Mouse (Mus musculus): ENCODE measurements around the gene Mark3.

- no peak for TF ChIP-seq TCF12 (IDR thresholded peaks at IDR 0.05; ENCODE audit: insufficient read depth, poor library complexity, severe bottlenecking)
- TF ChIP-seq USF1 (IDR thresholded peaks at IDR 0.05; ENCODE audit: low read depth) = no peak
- TF ChIP-seq MYOD1 (IDR thresholded peaks at IDR 0.05; ENCODE audit: control insufficient read depth in 1 of 3, insufficient read length in 2 of 3, low read depth in 2 of 3) = no peak
Measured at GRCm38 (mm10) chr12:111659331-111659730, 85.0 kb downstream of the Mark3 start.

All from myocyte (in vitro differentiated cells).